Mouse (Mus musculus) CH12.LX (cell line): ENCODE data around the gene Ccdc47. TPM values are rescaled to one million over a fixed set of nuclear protein-coding genes. Genes with fewer than 3 reads are reported as not detected.

Source experiments
- DNase-seq: peaks from one replicate; pipeline ENCODE4 v3.0.0-alpha.2; 2013; ENCODE audit errors: extremely low read depth
- H3K27ac ChIP-seq: 2 replicates; pipeline ENCODE4 v1.5.1; 2012; ENCODE audit warnings: low read depth, mild to moderate bottlenecking, control low read depth, moderate library complexity; ENCODE audit not compliant: insufficient read depth
- H3K27me3 ChIP-seq: replicated peaks from 2 replicates; pipeline ENCODE3; 2012; ENCODE audit warnings: inconsistent platforms
- H3K36me3 ChIP-seq, 2 experiments: replicated peaks in 1 of 2; 2 replicates each; pipeline versions ENCODE3 to v1.6.1; 2012; ENCODE audit warnings: inconsistent platforms in 1 of 2, low read length in 1 of 2, mild to moderate bottlenecking in 1 of 2, mixed read lengths in 1 of 2, moderate library complexity in 1 of 2; ENCODE audit not compliant: control insufficient read depth in 1 of 2, insufficient read depth in 1 of 2
- H3K4me1 ChIP-seq, 2 experiments: 2 replicates each; pipeline ENCODE4 v1.6.1; 2012; ENCODE audit warnings: inconsistent platforms in 1 of 2, moderate library complexity in 1 of 2; ENCODE audit not compliant: insufficient read depth in 2 of 2, control insufficient read depth in 1 of 2
- H3K4me2 ChIP-seq: 2 replicates; pipeline ENCODE4 v1.6.1; 2012; ENCODE audit warnings: low read depth, mild to moderate bottlenecking, control low read depth; ENCODE audit not compliant: poor library complexity, insufficient read depth, severe bottlenecking
- H3K4me3 ChIP-seq, 3 experiments: fragments of 150-350 bp in 1 of 3; sonication (generic) in 1 of 3; replicated peaks in 1 of 3; 2 replicates each; pipeline versions ENCODE3 to v1.5.1; 2011 to 2012; ENCODE audit warnings: low read depth in 2 of 3, low read length in 2 of 3, mild to moderate bottlenecking in 2 of 3, moderate library complexity in 2 of 3, control low read depth in 1 of 3, improper control_type of control experiment in 1 of 3, inconsistent platforms in 1 of 3, mixed read lengths in 1 of 3; ENCODE audit not compliant: poor library complexity in 1 of 3
- H3K79me2 ChIP-seq: replicated peaks from 2 replicates; pipeline ENCODE4 v1.6.1; 2012; ENCODE audit warnings: mild to moderate bottlenecking, moderate library complexity; ENCODE audit not compliant: control insufficient read depth, poor library complexity, insufficient read depth, severe bottlenecking; ENCODE audit errors: extremely low read depth
- H3K9ac ChIP-seq: 2 replicates; pipeline ENCODE4 v1.6.1; 2012; ENCODE audit warnings: low read depth, mild to moderate bottlenecking, control low read depth, moderate library complexity; ENCODE audit not compliant: insufficient read depth
- H3K9me3 ChIP-seq: replicated peaks from 2 replicates; pipeline ENCODE3; 2012; ENCODE audit warnings: low read length, inconsistent platforms, mixed read lengths
- CHD1 ChIP-seq: IDR thresholded peaks from 2 replicates; pipeline ENCODE4 v1.6.1; 2012; ENCODE audit warnings: low read depth, low read length, improper control_type of control experiment, inconsistent platforms
- CTCF ChIP-seq, 2 experiments: IDR thresholded peaks in 1 of 2; conservative IDR thresholded peaks in 1 of 2; 2 replicates each; pipeline ENCODE4 v1.5.1; 2011 to 2012; ENCODE audit warnings: low read depth in 2 of 2, low read length in 2 of 2, improper control_type of control experiment in 1 of 2, inconsistent platforms in 1 of 2, mild to moderate bottlenecking in 1 of 2, moderate library complexity in 1 of 2
- E2F4 ChIP-seq: IDR thresholded peaks from 2 replicates; pipeline ENCODE4 v1.6.1; 2011; ENCODE audit warnings: low read depth, low read length, improper control_type of control experiment; ENCODE audit not compliant: insufficient replicate concordance
- ELF1 ChIP-seq: IDR thresholded peaks from 2 replicates; pipeline ENCODE4 v1.6.1; 2014; ENCODE audit warnings: low read depth, mild to moderate bottlenecking, inconsistent platforms, low read length, improper control_type of control experiment
- IRF4 ChIP-seq: IDR thresholded peaks from 2 replicates; pipeline ENCODE4 v1.6.1; 2014; ENCODE audit warnings: low read depth, mild to moderate bottlenecking, inconsistent platforms, low read length, improper control_type of control experiment
- JUND ChIP-seq: conservative IDR thresholded peaks from 2 replicates; pipeline ENCODE4 v1.6.1; 2011; ENCODE audit warnings: low read depth, low read length, improper control_type of control experiment
- MAFK ChIP-seq: IDR thresholded peaks from 2 replicates; pipeline ENCODE4 v1.6.1; 2011; ENCODE audit warnings: low read length, improper control_type of control experiment; ENCODE audit not compliant: insufficient replicate concordance
- MYC ChIP-seq: IDR thresholded peaks from 2 replicates; pipeline ENCODE4 v1.6.1; 2011; ENCODE audit warnings: low read depth, mild to moderate bottlenecking, improper control_type of control experiment, low read length
- PAX5 ChIP-seq: IDR thresholded peaks from 2 replicates; pipeline ENCODE4 v1.6.1; 2012; ENCODE audit warnings: low read length, inconsistent platforms, mixed read lengths
- POLR2A ChIP-seq: IDR thresholded peaks from 2 replicates; pipeline ENCODE4 v1.6.1; 2011; ENCODE audit warnings: low read depth, mild to moderate bottlenecking, improper control_type of control experiment, low read length
- POLR2AphosphoS2 ChIP-seq: IDR thresholded peaks from 2 replicates; pipeline ENCODE4 v1.6.1; 2011; ENCODE audit warnings: low read depth, low read length, improper control_type of control experiment
- RAD21 ChIP-seq: IDR thresholded peaks from 2 replicates; pipeline ENCODE4 v1.6.1; 2011; ENCODE audit warnings: low read depth, mild to moderate bottlenecking, low read length, improper control_type of control experiment, moderate library complexity
- RCOR1 ChIP-seq: conservative IDR thresholded peaks from 2 replicates; pipeline ENCODE4 v1.6.1; 2012; ENCODE audit warnings: low read depth, mild to moderate bottlenecking, inconsistent platforms, low read length, improper control_type of control experiment
- SIN3A ChIP-seq: IDR thresholded peaks from 2 replicates; pipeline ENCODE4 v1.6.1; 2012; ENCODE audit warnings: low read length, improper control_type of control experiment, inconsistent platforms
- TCF12 ChIP-seq: IDR thresholded peaks from 2 replicates; pipeline ENCODE4 v1.6.1; 2014; ENCODE audit warnings: low read depth, mild to moderate bottlenecking, inconsistent platforms, low read length, improper control_type of control experiment
- USF1 ChIP-seq: IDR thresholded peaks from 2 replicates; pipeline ENCODE4 v1.6.1; 2014; ENCODE audit warnings: low read depth, mild to moderate bottlenecking, inconsistent platforms, low read length, improper control_type of control experiment
- ZC3H11A ChIP-seq: IDR thresholded peaks from 2 replicates; pipeline ENCODE4 v1.6.1; 2012; ENCODE audit warnings: low read depth, mild to moderate bottlenecking, inconsistent platforms, low read length, improper control_type of control experiment
- ZMIZ1 ChIP-seq: IDR thresholded peaks from 2 replicates; pipeline ENCODE4 v1.6.1; 2012; ENCODE audit warnings: low read depth, mild to moderate bottlenecking, inconsistent platforms, low read length, improper control_type of control experiment
- dilution Hi-C: fragments of 300-500 bp; cut with MboI; formaldehyde crosslinking; loops from 2 replicates; pipeline ENCODE4 v1.14.3; 2020; ENCODE audit warnings: low sequenced_read_pairs; ENCODE audit not compliant: extremely low pct_unique_long_range_greater_than_20kb, extremely low pct_ligation_motif_present
- in situ Hi-C: fragments of 300-500 bp; cut with MboI; formaldehyde crosslinking; loops from 3 replicates; pipeline ENCODE4 v1.14.3; 2019; ENCODE audit warnings: low sequenced_read_pairs, low pct_ligation_motif_present, low pct_unique_long_range_greater_than_20kb, mixed read lengths
- polyA plus RNA-seq: library from polyadenylated mRNA; unstranded; fragments of >175 nt; gene quantifications from 2 replicates; pipeline ENCODE4 v1.2.1, GENCODE M21; 2012; ENCODE audit warnings: low read depth; ENCODE audit not compliant: insufficient read length
- total RNA-seq, 2 experiments: library from RNA; depleted of rRNA; stranded (reverse); fragments of 300-350 nt in 1 of 2; fragments of >200 nt in 1 of 2; gene quantifications; 2 replicates each; pipeline ENCODE4 v1.2.3; 2012 to 2014

The Ccdc47 gene
- total and polyA plus RNA-seq, 3 experiments: 46.1 to 80.8 (median 53.2) TPM

DNA sequence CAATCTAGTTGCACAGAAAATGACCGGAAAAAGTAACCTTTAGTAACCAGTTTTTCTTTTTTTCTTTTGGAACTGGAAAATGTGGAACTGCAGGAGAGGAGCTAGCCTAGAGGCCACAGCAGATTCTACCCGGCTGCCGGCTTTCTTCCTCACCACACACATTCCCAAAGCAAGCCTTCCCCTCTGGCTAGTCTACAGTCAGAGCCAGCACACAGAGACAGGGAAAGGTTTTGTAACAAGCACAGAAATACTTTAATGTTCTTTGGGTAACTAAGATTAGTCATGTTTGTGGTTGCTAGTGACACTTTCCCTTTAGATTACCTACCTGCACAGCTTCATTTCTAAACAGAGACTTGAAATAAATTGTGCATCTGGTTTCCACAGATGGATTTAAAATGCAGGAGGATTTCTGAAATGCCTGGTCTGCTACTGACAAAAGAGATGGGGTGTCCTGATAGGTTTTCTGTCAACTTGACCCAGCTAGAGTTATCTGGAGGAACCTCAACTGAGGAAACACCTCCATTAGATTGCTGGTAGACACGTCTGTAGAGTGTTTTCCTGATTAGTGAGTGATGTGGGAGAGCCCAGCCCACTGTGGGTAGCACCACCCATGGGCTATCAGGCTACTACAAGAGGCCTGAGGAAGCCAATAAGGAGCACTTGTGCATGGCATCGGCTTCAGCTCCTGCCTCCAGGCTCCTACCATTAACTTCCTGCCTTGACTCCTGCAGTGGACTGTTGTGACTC lies 37.9 kb downstream of the Ccdc47 start:
- Histone ChIP-seq H3K9me3 (no peaks in the 10 kb centered on the region), H3K79me2 (no peaks in the 10 kb centered on the region), H3K27ac (no peak overlapping the region), H3K36me3 (peaks cover 0 to 44% of the 10 kb centered on the region in 2 experiments), H3K4me2 (no peak overlapping the region), H3K4me1 (peaks cover 19 to 34% of the 10 kb centered on the region in 2 experiments), H3K4me3 (no peak overlapping the region), H3K9ac (no peak overlapping the region), H3K27me3 (no peaks in the 10 kb centered on the region)
- in situ Hi-C loops (no loop called here), dilution Hi-C loops (no loop called here)
- TF ChIP-seq POLR2A (no peak), PAX5 (no peak), IRF4 (no peak), E2F4 (no peak), ZMIZ1 (no peak), RAD21 (no peak), RCOR1 (no peak), TCF12 (no peak), POLR2AphosphoS2 (no peak), CTCF (conservative IDR thresholded peaks at IDR 0.05 in 1 of 2, IDR thresholded peaks at IDR 0.05 in 1 of 2; ENCODE audit: low read depth in 2 of 2, low read length in 2 of 2) (no peak), USF1 (no peak), ZC3H11A (no peak), CHD1 (no peak), SIN3A (no peak), MAFK (no peak), JUND (no peak), MYC (no peak), ELF1 (no peak)
- DNase-seq: no peak

DNA sequence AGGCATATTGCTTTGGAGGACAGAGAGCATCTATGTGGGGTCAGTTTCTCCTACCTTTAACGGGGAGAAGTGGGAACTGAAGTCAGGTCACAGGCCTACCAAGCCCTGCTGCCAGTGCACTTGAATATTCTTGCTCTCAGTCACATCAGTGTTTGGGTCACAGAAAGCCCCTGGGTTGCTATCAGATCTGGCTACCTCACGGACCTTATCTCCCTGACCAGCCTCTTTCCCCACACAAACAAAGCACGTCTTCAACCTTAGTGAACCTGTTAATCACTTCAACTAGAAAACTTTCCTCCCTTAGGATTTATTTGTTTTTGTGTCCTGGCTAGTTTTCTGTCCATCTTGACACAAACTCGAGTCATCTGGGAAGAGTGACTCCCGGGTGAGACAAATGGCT lies 39.8 kb downstream of the Ccdc47 start:
- H3K9me3 ChIP-seq: peaks cover 4% of the 10 kb centered on the region
- no peak overlapping the region for H3K4me2 ChIP-seq
- H3K4me1 ChIP-seq: peaks cover 9 to 24% of the 10 kb centered on the region in 2 experiments
- dilution Hi-C loops (no loop called here), in situ Hi-C loops (no loop called here)
- H3K27me3 ChIP-seq: no peaks in the 10 kb centered on the region
- no peak for DNase-seq
- no peak overlapping the region for H3K4me3 ChIP-seq
- no peak for TF ChIP-seq ZC3H11A
- H3K27ac ChIP-seq: no peak overlapping the region
- peaks cover 3 to 45% of the 10 kb centered on the region in 2 experiments for H3K36me3 ChIP-seq
- no peaks in the 10 kb centered on the region for H3K79me2 ChIP-seq
- no peak overlapping the region for H3K9ac ChIP-seq
